Mouse (Mus musculus) natural killer cell, adult 2 months (primary cell): ENCODE data around the gene 3425401B19Rik.

ENCODE experiments used
- DNase-seq, 2 experiments: peaks; one replicate each; pipeline ENCODE4 v3.0.0; 2022; ENCODE audit warnings: low spot score in 2 of 2

Gene 3425401B19Rik

GRCm38 (mm10) chr14:32685124-32685826, at the start of gene 3425401B19Rik:
3425401B19Rik (minus strand) TSS chr14:32685293.
- no peak for DNase-seq

GRCm38 (mm10) chr14:32732961-32733360, 47.9 kb upstream of the 3425401B19Rik start:
- DNase-seq, result no peak

- no peak for DNase-seq
Measured at GRCm38 (mm10) chr14:32726864-32727263, 41.8 kb upstream of the 3425401B19Rik start.

- no peak for DNase-seq
Measured at GRCm38 (mm10) chr14:32721461-32721860, 36.4 kb upstream of the 3425401B19Rik start.

GRCm38 (mm10) chr14:32716763-32717439, 31.8 kb upstream of the 3425401B19Rik start:
- DNase-seq, result peak; percentile 22 to 29

- no peak for DNase-seq
Measured at GRCm38 (mm10) chr14:32715489-32715888, 30.4 kb upstream of the 3425401B19Rik start.

- DNase-seq, result no peak
Measured at GRCm38 (mm10) chr14:32715076-32715475, 30.0 kb upstream of the 3425401B19Rik start.

GRCm38 (mm10) chr14:32709861-32710260, 24.8 kb upstream of the 3425401B19Rik start:
- no peak for DNase-seq

GRCm38 (mm10) chr14:32708756-32709155, 23.7 kb upstream of the 3425401B19Rik start:
- no peak for DNase-seq

- DNase-seq, result no peak
Measured at GRCm38 (mm10) chr14:32707938-32708337, 22.8 kb upstream of the 3425401B19Rik start.

- no peak for DNase-seq
Measured at GRCm38 (mm10) chr14:32700972-32701371, 15.9 kb upstream of the 3425401B19Rik start.

- DNase-seq, result no peak
Measured at GRCm38 (mm10) chr14:32698556-32698955, 13.5 kb upstream of the 3425401B19Rik start.

- no peak for DNase-seq
Measured at GRCm38 (mm10) chr14:32697774-32698173, 12.7 kb upstream of the 3425401B19Rik start.

GRCm38 (mm10) chr14:32696344-32696743, 11.3 kb upstream of the 3425401B19Rik start:
- no peak for DNase-seq

- DNase-seq, result no peak
Measured at GRCm38 (mm10) chr14:32695906-32696305, 10.8 kb upstream of the 3425401B19Rik start.

GRCm38 (mm10) chr14:32684735-32685105, 373 bp downstream of the 3425401B19Rik start:
- DNase-seq, result no peak

- peak in 1 of 2 experiments; percentile 22 for DNase-seq
Measured at GRCm38 (mm10) chr14:32683982-32684734, 935 bp downstream of the 3425401B19Rik start.

GRCm38 (mm10) chr14:32683251-32683838, 1.7 kb downstream of the 3425401B19Rik start:
- peak in 1 of 2 experiments; percentile 12 for DNase-seq

GRCm38 (mm10) chr14:32682536-32682935, 2.6 kb downstream of the 3425401B19Rik start:
- no peak for DNase-seq

- no peak for DNase-seq
Measured at GRCm38 (mm10) chr14:32681603-32682002, 3.5 kb downstream of the 3425401B19Rik start.

GRCm38 (mm10) chr14:32678565-32678964, 6.5 kb downstream of the 3425401B19Rik start:
- no peak for DNase-seq

- DNase-seq, result no peak
Measured at GRCm38 (mm10) chr14:32673178-32673577, 11.9 kb downstream of the 3425401B19Rik start.
